Mouse (Mus musculus) megakaryocyte, embryonic 14.5 days (primary cell): ENCODE data around the gene Xirp1. TPM values are rescaled to one million over a fixed set of nuclear protein-coding genes. Genes with fewer than 3 reads are reported as not detected.
"Not testable (repeated sequence)": the region's sequence is repeated elsewhere in the genome, so short reads cannot be mapped to it uniquely, and the experiment has no call there.

Source experiments
- H3K27me3 ChIP-seq: replicated peaks from 2 replicates; pipeline ENCODE3; 2012; ENCODE audit warnings: inconsistent platforms
- H3K36me3 ChIP-seq: replicated peaks from 2 replicates; pipeline ENCODE3; 2012; ENCODE audit warnings: low read length, inconsistent platforms, mixed read lengths
- H3K4me1 ChIP-seq: 2 replicates; pipeline ENCODE4 v1.6.1; 2012; ENCODE audit warnings: inconsistent platforms
- H3K4me3 ChIP-seq: replicated peaks from 2 replicates; pipeline ENCODE3; 2012; ENCODE audit warnings: moderate library complexity, mild to moderate bottlenecking, inconsistent platforms
- H3K9me3 ChIP-seq: 2 replicates; pipeline ENCODE4 v1.6.1; 2012; ENCODE audit warnings: inconsistent platforms
- FLI1 ChIP-seq: IDR thresholded peaks from 2 replicates; pipeline ENCODE4 v1.6.1; 2012; ENCODE audit warnings: low read length, inconsistent platforms, mixed read lengths
- GATA1 ChIP-seq: IDR thresholded peaks from 3 replicates; pipeline ENCODE4 v1.6.1; 2012; ENCODE audit warnings: mixed read lengths, low read length, inconsistent platforms, borderline replicate concordance
- polyA plus RNA-seq: library from polyadenylated mRNA; stranded (reverse); fragments of >175 nt; gene quantifications from 2 replicates; pipeline ENCODE4 v1.2.3, GENCODE M21; 2012; ENCODE audit warnings: low replicate concordance; ENCODE audit not compliant: insufficient read depth

Xirp1 gene
- polyA plus RNA-seq, 1 experiment: not detected

DNA sequence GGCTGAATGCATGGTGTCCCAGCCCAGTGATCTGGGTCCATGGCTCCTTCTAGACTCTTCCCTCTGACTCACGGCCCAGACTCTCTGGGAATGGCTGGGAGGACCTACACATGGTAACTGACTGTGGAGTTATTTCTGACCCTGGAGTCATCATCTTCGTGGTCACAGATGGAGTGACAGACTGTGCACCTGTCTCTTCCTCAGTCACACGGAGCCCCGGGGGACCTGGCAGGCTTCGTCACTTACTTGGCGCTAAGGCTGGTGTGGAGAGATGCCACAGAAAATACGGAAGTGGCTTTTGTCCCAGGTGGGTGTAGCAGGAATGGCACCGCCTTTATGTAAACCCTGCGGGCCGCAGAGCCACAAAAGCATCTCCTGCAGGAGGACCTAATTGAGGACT is 773 bp upstream of the Xirp1 start:
- Histone ChIP-seq H3K27me3 (peaks cover 51% of the 10 kb centered on the region), H3K4me3 (no peak overlapping the region), H3K4me1 (peaks cover 45% of the 10 kb centered on the region), H3K9me3 (no peaks in the 10 kb centered on the region), H3K36me3 (no peaks in the 10 kb centered on the region)
- TF ChIP-seq FLI1 (no peak), GATA1 (no peak)

GRCm38 (mm10) chr9:120021164-120021563 is 2.2 kb downstream of the Xirp1 start:
- Histone ChIP-seq H3K27me3 (peaks cover 60% of the 10 kb centered on the region), H3K4me1 (peaks cover 37% of the 10 kb centered on the region), H3K36me3 (no peaks in the 10 kb centered on the region), H3K4me3 (no peak overlapping the region), H3K9me3 (no peaks in the 10 kb centered on the region)
- TF ChIP-seq GATA1: no peak
- no peak for TF ChIP-seq FLI1

- Histone ChIP-seq H3K4me3 (no peak overlapping the region), H3K27me3 (peaks cover 64% of the 10 kb centered on the region), H3K4me1 (peaks cover 37% of the 10 kb centered on the region), H3K36me3 (no peaks in the 10 kb centered on the region), H3K9me3 (no peaks in the 10 kb centered on the region)
- TF ChIP-seq FLI1: no peak
- no peak for TF ChIP-seq GATA1
Observed at GRCm38 (mm10) chr9:120020285-120020890, 3.0 kb downstream of the Xirp1 start.

DNA sequence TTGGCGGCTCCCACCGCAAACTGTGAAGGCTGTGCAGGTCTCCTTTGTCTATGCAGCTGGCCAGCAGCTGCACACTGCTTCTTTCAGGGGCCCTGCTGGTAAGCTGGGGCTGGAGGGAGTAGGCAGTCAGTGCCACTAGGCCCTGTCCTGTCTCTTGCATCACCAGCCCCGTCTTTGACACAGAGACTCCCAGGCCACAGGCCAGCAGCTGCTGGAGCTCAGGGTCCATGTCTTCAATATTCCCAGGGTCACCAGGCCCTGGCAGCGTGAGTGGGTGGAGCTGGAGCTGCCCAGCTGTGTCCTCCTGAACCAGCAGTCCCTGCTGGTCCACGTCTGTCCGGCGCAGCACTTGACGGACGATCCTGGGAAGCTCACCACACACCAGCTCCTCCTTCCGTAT is 6.4 kb downstream of the Xirp1 start:
- TF ChIP-seq FLI1: no peak
- TF ChIP-seq GATA1: no peak
- peaks cover 56% of the 10 kb centered on the region for H3K4me1 ChIP-seq
- H3K4me3 ChIP-seq: no peak overlapping the region
- H3K9me3 ChIP-seq: no peaks in the 10 kb centered on the region
- H3K27me3 ChIP-seq: peaks cover 72% of the 10 kb centered on the region
- H3K36me3 ChIP-seq: no peaks in the 10 kb centered on the region

- H3K4me1 ChIP-seq: peaks cover 49% of the 10 kb centered on the region
- no peak for TF ChIP-seq FLI1
- no peak for TF ChIP-seq GATA1
- no peaks in the 10 kb centered on the region for H3K36me3 ChIP-seq
- H3K9me3 ChIP-seq: no peaks in the 10 kb centered on the region
- H3K4me3 ChIP-seq: no peak overlapping the region
- peaks cover 76% of the 10 kb centered on the region for H3K27me3 ChIP-seq
Observed at GRCm38 (mm10) chr9:120014828-120015227, 8.6 kb downstream of the Xirp1 start.

- peaks cover 56% of the 10 kb centered on the region for H3K4me1 ChIP-seq
- H3K4me3 ChIP-seq: peak overlapping the region; percentile 67
- H3K9me3 ChIP-seq: no peaks in the 10 kb centered on the region
- TF ChIP-seq GATA1: no peak
- TF ChIP-seq FLI1: no peak
- H3K36me3 ChIP-seq: no peaks in the 10 kb centered on the region
- H3K27me3 ChIP-seq: peaks cover 61% of the 10 kb centered on the region
Observed at GRCm38 (mm10) chr9:120013251-120013820, 10.1 kb downstream of the Xirp1 start.

DNA sequence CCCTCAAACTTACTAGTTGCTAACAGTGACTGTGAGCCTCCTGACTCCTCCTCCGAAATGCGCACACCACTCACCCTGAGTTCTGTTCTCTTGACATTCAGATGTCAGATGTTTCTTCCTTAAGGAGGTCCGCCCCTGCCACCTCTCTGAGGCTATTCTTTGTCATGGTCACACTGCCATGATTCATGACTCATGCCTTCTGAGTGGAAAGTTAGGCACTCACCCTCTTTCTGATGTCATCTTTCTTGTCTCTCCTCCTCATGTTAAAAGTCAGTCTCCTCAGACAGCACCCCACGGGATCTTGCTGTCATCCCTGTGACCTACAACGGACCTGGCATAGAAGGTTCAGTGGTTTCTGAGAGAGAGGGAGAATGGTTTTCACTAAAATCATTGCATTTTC is 10.6 kb downstream of the Xirp1 start:
- Histone ChIP-seq H3K27me3 (peaks cover 56% of the 10 kb centered on the region), H3K4me3 (no peak overlapping the region), H3K4me1 (peaks cover 53% of the 10 kb centered on the region), H3K36me3 (no peaks in the 10 kb centered on the region), H3K9me3 (peaks cover 5% of the 10 kb centered on the region)
- TF ChIP-seq GATA1 (no peak), FLI1 (no peak)

DNA sequence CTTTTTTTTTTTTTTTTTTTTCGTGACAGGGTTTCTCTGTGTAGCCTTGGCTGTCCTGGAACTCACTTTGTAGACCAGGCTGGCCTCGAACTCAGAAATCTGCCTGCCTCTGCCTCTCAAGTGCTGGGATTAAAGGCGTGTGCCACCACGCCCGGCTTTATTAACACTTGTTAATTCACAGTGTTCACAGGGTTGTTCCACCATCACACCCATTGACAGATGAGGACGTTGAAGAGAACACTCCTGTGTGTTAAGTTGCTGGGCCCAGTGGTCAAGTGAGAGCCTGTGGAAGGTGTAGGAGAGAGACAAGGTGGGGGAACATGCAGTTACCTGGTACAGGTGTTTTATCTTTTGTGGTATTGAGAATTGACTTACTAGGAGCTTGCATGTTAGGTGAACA is 11.2 kb downstream of the Xirp1 start:
- H3K4me1 ChIP-seq: peaks cover 53% of the 10 kb centered on the region
- H3K9me3 ChIP-seq: peaks cover 11% of the 10 kb centered on the region
- peaks cover 50% of the 10 kb centered on the region for H3K27me3 ChIP-seq
- H3K4me3 ChIP-seq, H3K36me3 ChIP-seq: not testable (repeated sequence)

- Histone ChIP-seq H3K4me3 (peak overlapping the region; percentile 91), H3K27me3 (peaks cover 43% of the 10 kb centered on the region)
- TF ChIP-seq FLI1: no peak
- TF ChIP-seq GATA1: no peak
Observed at GRCm38 (mm10) chr9:120011533-120011932, 11.9 kb downstream of the Xirp1 start.

DNA sequence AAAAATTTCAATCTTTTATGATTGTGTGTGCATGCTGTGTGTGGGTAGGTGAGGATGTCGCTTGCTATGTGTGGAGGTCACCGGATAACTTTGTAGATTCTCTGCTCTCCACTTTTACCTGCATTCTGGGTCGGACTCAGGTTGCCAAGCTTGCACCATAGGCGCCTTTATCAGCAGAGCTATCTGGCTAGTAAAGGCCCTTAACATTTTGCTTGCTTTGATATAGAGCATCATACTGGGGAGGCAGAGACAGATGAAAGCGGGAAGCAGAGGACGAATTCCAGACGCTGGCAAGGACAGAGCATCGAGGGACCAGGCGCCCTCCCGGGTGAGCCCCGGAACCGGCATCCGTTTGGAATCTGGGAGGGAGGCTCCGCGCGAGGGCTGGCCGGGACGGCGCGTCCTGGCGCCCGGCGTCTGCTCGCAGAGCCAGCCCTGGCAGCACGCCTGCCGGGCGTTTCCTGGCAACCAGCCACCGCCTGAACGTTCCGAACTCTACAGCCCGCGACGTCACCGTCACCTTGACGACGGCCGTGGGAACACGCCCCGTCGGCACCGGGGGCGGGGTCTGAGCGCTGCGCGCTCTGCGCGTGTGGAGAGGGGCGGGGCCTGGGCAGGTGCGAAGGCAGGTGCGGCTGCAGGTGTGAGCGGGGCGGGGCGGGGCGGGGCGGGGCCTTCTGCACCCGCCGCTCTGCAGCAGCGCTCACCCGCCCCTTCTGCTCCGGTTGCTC is 12.5 kb downstream of the Xirp1 start:
- Histone ChIP-seq H3K36me3 (no peaks in the 10 kb centered on the region), H3K27me3 (peaks cover 37% of the 10 kb centered on the region), H3K9me3 (peaks cover 14% of the 10 kb centered on the region), H3K4me3 (peak overlapping the region; percentile 91), H3K4me1 (peaks cover 45% of the 10 kb centered on the region)
- TF ChIP-seq FLI1 (no peak), GATA1 (no peak)

More at GRCm38 (mm10) chr9:120011533-120011932, 11.9 kb downstream of the Xirp1 start:
- Histone ChIP-seq H3K36me3 (no peaks in the 10 kb centered on the region), H3K9me3 (peaks cover 14% of the 10 kb centered on the region), H3K4me1 (peaks cover 49% of the 10 kb centered on the region)
